Mouse (Mus musculus): ENCODE measurements around the gene Zbtb16.

The Zbtb16 gene

DNA sequence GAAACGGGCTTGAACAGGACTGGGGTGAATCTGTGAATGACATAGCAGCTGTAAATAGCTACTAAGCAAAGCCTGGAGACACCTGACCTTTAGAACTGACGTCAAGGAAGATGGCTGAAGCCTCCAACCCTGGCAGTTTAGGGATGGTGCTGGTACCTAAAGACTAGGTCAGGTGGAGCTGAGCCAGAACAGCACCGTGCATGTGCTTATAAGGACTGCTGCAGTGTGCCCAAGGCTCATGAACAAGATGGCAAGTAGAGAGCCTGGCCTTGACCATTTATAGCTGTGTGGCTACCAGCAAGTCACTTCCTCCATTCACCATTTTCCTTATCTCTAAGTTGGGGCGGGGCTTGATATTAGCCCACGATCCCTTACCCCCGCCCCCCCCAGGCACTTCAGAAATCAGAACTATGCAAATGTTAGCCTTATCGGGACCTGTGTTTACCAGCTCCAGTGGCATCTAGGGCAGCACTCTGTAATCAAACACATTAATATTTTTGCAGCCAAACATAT lies 9.6 kb downstream of the Zbtb16 start:
- DNase-seq (ENCODE audit: low read depth, low spot score), result no peak

DNA sequence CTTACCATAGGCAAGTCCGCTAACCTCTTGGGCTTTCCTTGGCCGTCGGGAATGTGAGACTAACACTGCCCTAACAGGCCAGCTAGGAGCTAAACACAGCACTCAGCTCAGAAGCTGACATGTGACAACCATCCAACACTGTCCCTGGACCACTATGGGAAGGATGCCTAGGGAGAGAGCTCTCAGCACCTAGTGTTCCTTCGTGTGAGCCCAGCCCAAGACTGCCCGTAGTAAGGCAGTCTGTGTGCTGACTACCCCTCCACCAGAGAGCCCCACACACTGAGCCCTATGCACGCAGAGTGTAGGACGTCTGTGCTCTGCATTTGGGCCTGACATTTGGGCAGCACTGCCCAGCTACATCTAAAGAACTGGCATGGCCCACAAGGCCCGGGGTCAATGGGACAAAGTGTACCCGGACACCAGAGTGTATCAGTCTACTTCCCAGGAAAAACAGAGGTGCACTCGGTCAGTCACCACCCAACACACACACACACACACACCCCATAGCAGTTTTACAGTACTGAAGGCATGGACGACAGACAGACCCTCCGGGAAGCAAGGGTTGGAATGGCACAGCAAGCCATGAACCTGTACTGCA lies 11.4 kb downstream of the Zbtb16 start:
- no peak for DNase-seq (ENCODE audit: low read depth, low spot score)

DNA sequence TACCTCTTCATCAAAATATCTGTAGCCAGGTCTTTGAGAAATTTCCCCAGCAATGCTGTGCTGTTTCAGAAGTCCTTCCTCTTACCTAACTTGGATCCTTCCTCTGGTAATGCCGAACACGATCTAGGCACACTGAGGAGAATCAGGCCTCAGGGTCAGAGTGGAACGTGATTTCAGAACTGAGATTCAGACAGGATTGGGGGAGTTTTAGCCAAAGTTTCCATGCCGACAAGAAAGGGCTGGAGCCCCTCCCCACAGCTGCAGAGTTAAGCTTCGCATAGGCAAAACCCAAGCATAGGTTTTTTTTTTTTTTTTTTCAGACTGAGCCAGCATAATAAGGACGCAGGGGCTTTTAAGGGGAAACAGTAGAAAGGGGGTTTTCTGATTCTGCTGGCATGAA lies 12.2 kb downstream of the Zbtb16 start:
- DNase-seq (ENCODE audit: low read depth, low spot score), result no peak

DNA sequence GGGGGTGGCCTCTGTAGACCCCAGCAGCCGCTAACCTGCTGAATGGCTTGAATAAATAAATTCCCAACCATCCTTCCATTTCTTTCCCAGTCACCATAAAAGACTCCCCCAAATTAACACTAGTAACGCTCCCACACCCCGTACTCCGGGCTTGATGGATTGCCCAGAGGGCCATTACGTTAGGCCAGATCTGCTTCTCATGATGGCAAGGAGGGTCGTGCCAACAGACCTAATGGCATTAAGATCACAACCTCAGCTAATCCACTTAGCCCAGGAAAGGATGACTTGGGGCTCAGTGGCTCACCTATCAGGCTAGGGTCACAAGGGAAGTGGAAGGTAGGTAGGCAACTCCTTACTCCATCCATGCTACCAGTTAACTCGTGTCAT lies 12.7 kb downstream of the Zbtb16 start:
- no peak for DNase-seq (ENCODE audit: low read depth, low spot score)

DNA sequence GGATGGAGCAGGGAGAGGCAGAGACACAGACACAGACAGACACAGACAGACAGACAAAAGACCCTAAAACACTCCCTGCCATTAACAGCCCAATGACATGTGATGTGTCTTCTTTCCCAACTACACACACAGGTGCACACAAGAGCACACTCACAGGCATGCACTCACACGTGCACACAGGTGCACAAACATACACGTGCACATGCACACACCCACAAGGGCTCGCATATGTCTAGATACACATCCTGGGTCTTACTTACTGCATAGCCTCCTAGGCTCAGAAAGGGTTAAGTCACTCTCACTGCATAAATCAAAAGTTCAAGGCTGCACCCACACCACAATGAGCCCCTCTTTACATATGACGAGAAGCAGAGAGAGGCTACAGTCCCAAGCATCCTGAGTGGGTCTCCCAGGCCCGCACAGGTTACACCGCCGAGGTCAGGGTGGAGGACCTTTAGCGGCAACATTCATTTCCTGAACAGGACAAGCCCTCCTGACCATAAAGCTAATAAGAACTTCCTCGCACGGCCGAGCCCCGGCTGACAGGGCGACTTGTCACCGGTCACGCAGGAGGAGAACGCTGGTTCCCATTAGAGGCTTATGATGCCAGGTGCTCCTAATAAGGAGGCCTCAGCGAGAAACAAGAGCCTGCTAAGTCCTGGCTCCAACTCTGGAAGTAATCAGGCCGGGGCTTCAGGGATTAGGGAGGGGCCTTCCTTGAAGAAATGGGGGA lies 13.3 kb downstream of the Zbtb16 start:
- no peak for DNase-seq (ENCODE audit: low read depth, low spot score)

DNA sequence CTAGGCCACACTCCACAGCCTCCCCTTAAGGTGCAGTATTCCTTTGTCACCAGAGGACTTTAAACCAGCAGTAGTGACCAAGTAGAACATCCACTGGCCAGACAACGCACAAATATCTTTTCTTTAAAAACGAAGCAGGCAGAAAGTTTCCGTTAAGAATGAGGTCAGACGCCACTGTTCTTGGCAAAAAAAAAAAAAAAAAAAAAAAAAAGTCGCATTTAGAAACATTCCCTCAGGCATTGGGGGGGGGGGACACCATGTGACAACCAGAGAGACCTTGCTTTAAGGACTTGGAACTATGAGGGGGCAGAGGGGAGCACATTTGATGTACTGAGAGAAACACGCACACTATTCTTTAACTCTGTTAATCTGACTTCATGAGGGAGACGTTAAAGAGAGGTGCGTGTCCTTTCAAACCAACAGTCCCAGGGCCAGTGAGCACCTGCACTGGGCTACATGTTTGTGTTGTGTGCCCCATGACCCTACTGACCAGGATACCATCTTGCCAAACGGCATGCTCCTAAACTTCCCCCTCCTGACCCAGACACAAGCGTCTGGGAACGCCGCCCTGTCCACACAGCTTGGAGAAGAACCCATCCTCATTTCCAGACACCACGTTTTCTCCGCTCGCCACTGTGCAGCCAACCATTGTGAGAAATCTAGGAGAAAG lies 14.0 kb downstream of the Zbtb16 start:
- no peak for DNase-seq (ENCODE audit: low read depth, low spot score)

DNA sequence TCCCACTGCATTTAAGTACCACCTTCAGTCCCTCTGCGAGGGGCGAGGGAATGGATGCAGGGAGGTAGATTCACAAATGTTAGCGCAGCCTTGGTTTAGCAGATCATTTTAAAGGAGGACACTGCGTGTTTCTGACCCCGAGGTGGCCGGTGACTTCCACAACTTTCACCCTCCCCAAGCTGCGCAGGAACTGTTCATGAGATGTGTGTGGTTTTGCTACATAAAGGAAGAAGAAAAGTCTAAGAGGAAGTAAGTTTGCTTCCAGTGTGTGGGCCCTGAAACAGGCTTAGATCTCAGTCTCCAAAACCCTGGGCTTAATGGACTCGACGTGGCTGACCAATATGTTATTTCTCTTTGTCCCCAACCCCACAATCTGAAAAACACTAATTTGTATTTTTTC lies 14.6 kb downstream of the Zbtb16 start:
- DNase-seq (ENCODE audit: low read depth, low spot score), result no peak

DNA sequence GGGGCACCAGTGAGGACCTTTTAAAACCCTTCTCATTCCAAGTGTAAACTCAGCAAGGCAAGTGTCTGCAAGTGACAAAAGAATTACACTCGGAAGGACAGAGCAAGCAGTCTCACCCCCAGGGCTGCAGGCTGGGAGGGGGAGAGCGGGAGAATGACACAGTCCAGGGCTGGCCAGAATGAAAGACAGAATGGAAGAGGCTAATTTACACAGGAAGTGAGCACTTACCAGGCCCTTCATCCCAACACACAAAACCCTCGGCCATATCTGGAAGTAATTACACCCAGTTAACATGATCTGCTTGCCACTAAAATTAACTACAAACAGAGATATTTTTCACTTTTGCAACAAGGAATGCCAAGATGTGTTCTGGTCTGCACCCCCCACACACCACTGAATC lies 15.2 kb downstream of the Zbtb16 start:
- DNase-seq (ENCODE audit: low read depth, low spot score), result no peak

DNA sequence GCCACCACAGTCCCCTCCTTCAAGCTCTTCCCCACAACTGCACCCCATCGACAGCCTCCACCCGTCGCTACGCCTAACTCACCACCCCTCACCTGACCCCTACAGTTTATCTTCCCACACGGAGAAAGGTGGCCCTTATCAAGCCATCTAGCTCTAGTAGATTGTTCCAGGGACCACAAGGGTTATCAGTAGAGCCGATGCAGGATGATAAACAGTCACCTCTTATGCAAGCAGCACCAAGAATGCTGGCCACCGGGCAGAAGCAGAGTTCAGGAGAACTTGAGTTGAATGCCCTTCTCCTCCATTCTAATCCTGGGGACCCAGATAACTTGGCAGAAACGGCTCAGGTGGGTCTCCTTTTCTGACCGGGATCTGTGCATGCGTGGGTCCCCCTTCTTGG lies 16.3 kb downstream of the Zbtb16 start:
- no peak for DNase-seq (ENCODE audit: low read depth, low spot score)

DNA sequence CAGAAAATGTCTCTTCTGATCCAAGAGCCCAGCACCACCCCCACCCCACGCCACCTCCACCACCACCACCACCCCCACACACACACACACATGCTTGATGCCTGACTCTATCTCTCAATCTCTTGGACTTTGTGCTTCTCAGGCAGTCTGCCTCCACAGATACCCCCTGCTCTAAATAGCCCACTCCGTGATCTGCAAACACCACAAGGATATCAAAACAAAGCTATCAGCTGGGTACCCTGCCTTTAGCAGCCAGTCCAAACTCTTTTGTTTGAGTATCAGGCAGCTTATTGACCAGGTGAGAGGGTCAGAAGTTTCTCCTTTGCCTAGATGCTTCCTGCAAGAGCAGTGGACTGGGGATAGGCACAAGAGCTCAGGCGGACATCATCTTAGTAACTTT lies 16.9 kb downstream of the Zbtb16 start:
- DNase-seq (ENCODE audit: low read depth, low spot score), result no peak

DNA sequence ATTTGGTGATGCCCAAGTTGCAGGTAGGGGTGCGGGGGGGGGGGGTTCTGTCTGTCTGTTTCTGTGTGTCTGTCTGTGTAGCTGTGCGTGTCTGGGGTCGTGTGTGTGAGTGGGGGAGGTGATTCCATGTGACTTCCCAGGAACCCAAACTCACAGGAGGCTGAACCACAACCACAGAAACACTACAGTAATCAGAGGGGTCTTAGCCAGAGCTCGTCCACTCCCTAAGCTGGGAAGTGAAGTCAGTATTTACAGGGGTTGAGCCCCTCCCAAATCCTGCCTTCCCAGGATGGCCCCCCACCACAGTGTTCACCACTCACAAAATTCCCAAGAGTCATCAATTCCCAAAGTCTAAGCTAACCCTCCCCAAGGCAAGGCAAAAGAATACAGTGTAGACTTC lies 18.1 kb downstream of the Zbtb16 start:
- no peak for DNase-seq (ENCODE audit: low read depth, low spot score)

DNA sequence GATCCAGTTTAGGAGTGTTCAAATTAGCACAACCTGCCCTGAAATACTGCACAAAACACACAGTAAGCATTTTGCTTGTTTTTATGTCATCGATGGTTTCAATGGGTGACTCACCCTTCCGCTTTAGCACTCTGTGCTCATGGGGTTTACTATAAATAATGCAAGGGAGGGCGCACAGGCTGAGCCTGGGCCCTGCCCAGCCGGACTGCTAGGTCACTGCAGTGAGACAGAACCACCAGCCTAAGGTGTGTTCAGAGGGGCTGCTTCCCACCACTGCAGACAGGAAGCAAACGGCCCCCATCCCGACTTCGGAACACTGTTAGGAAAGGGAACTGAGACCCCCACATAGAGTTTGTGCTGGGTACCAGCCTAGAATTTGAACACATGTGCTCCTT lies 18.6 kb downstream of the Zbtb16 start:
- DNase-seq (ENCODE audit: low read depth, low spot score), result no peak

DNA sequence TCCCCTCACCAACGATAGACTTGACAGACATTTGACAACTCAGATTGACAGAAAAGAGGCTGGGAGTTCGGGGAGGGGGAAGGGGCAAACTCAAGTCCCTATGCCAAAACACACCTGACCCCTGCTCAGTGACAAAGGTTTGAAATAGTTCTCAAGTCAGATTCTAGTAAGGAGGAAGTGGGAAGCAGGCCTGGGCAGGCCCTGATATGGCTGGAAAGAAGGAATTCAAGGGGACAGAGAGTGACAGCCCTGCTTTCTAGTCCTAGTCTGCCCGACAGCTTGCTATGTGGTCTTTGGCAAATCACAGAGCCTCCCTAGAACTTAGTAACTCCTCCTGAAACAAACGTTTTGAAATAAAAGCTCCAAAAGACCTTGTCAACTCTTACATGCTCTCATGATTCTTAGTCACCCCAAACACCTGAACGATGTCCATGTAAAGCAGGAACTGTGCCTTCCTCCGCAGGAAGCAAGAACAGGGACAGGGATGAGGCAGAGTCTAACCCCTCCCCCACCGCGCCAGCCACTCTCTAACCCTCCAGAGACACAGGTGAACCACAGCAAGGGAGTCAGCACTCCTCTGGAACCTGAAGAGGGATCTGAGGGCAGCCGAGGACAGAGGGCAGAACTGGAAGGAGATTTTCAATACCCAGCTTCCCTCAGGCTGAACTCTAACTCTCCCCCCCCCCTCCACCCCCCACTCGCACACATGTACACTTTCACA lies 19.2 kb downstream of the Zbtb16 start:
- DNase-seq (ENCODE audit: low read depth, low spot score), result no peak

DNA sequence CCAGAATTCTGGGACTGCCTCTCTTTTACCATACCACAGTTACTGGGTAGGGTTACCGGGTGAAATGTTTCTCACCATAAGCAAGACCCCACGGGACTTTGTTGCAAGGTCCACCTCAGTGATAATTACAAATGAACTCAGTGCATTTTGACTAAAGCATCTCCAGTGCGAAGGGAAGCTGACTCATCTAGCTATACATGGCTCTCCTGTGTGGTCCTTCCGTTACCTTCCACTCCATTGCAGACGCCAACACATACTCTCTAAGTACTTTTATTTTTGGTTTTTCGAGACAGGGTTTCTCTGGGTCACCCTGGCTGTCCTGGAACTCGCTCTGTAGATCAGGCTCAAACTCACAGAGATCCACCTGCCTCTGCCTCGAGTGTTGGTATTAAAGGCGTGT lies 19.9 kb downstream of the Zbtb16 start:
- DNase-seq (ENCODE audit: low read depth, low spot score), result no peak

DNA sequence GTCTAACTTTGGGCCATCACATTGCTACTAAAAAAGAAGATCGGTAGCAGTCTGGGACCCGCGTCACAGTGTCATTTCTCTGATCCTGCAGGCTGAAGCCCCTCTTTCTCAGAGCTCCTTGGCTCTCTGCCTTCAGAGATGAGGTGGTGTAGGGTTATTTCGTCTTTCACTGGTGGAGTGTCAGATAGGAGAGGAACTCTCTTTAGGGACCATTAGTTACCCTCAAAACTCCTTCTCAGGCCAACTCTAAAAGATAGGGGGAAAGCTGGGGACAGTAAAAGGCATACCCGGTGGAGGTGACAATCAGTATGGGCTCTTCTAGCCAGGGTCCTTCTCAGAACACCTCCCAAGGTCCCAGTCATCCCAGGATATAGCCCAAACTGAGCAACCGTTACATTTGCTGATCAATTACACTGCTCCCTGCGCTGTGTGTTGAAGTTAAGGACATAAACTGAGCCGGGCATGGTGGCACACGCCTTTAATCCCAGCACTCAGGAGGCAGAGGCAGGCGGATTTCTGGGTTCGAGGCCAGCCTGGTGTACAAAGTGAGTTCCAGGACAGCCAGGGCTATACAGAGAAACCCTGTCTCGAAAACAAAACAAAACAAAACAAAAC lies 21.0 kb downstream of the Zbtb16 start:
- no peak for DNase-seq (ENCODE audit: low read depth, low spot score)

DNA sequence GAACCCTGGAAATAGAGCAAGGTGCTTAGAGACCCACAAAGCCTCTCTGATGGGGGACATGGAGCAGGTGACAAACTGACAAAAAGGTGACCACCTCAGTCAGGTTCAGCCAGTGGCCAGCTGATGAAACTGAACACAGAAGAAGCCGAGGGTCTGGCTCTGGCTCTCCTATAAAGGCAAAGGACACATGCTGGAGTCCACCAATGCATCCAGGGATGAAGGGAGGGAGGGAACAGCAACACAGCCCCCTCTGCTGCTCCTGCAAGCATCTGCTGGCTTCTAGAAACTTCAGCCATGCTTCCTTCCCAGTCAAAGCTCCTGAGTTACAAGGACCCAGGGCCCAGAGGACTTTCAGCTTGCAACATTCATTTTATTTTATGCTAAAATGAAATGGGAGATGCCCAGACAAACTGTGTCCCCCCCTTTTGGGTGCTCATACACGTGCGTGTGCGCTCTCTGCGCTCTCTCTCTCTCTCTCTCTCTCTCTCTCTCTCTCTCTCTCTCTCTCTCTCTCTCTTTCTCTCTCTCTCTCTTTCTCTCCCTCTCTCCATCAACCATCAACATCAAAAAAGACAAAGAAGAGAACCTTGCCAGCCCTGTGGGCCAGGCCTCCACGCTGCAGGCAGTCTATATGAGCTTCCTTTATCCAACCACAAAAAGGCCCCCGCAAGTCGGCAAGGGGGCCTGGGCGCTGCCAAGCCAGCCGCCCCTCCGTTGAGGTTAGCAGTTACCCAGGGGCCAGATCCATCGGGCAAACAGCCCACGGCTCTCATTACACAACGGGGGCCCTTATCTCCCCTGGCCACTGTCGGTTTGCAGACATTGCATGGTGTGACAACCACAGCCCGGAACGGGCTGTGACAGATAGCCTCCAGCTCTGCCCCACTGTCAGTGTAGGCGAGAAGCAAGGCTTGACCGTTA lies 21.8 kb downstream of the Zbtb16 start:
- DNase-seq (ENCODE audit: low read depth, low spot score), result no peak

DNA sequence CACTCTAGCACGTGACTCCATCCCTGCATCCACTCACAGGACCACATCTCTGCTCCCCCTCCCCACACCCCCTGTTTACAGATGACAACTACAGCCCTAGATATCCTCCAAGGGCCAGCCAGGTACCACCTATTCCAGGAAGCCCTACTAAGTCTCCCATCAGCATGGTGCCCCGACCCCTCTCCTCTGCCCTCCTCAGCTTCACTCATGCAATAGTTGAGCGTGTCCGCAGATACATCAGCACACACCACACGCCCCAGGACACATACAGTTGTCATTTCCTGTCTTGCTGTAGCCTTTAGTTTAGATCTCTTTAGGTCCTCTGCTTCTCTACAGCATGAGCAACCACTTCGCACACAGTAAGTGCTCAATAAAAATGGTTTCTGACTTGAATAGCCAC lies 23.7 kb downstream of the Zbtb16 start:
- no peak for DNase-seq (ENCODE audit: low read depth, low spot score)

DNA sequence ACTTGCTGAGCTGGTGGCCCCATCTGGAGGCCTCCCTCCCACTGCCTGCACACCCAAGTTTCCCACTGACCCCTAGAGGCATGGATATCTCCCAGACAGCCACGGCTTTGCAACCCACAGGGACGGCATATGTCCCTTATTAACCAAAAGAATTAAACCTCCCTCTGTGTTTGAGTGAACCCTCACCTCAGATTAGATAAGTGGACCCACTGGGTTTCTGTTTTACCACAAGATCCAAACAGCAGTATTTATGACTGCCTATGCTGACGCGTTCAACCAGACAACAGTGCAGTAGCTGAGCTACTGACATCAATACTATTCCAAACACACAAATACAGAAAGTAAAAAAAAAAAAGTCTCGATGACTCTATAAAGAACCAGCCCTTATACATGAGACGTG lies 29.4 kb downstream of the Zbtb16 start:
- DNase-seq (ENCODE audit: low read depth, low spot score), result no peak

DNA sequence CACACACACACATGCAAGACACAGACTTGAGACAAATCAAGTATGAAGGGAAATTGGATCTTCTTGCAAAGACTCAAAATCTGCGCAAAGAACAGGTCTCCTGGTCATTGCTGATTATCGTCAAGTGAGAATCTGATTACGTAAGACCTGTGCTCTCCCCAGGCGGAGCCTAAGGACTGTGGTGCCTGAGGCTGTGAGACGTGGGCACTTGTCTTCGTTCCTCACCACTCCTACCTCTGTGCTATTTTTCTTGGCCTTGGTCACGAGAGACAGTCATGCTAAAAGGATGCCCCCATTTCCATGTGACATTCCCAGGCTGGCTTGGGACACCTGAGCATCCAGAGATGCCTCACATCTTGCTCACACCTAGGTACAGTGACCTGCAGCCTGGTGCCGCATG lies 30.2 kb downstream of the Zbtb16 start:
- DNase-seq (ENCODE audit: low read depth, low spot score), result no peak

DNA sequence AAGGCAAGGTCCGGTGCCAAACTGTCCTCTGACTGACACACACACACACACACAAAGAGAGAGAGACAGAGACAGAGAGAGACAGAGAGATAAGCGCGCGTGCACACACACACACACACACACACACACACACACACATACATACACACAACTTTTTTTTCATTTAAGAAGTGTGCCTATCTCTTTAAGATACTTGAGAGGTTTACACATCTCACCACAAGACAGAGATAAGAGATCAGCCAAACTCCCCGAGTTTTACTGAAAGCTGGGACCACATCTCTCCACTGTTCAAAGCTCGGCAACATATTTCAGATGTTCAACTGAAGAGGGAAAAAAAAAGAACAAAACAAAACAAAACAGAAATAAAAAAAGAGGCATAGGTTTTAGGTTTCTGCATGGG lies 31.5 kb downstream of the Zbtb16 start:
- no peak for DNase-seq (ENCODE audit: low read depth, low spot score)
